Comparison of ENCODE assay signal across 33 mouse cellular contexts in the genomic region with DNA sequence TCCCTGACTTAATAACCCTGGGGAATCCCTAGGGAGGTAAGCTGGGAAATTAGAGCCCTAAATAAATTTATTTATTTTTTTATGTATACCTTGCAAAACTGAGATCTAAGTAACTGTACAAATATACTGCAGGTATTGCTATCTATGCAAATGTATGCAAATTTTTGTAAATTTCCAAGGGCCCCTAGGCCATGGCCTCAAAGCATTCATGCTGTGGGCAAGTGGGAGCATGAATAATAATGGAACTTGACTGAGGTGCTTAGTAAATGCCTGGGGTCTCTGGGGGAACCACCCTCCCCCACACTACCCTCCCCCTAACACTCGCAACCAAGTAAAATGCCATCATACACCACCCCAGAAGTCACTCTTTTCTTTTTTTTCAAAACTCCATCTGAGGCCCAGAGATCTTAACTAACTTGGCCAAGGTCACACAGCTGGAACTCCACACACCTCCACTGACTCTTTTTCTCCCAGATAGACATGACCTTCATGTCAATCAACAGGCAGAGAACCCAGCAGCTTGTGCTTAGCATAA. TPM values are rescaled to one million over a fixed set of nuclear protein-coding genes. Genes with fewer than 3 reads are reported as not detected.
DNase-seq lines count a peak whose midpoint lies in the region.
"Had no signal": no experiment of that assay in that cellular context is flagged by ENCODE, and none has a peak within 500 bp of the region (broad histone marks: within the 10 kb centered on the region; RNA-seq: fewer than 3 reads in every experiment).

No protein-coding gene starts in this region.

- peak; percentile 2 for DNase-seq in heart, adult 11 months
- DNase-seq in heart, postnatal 25 days (ENCODE audit: low spot score) = no peak
- DNase-seq in ES-CJ7 (ENCODE audit: low read depth, low spot score) (peak; percentile 85), R1 (ENCODE audit: low read depth, low spot score) (peak; percentile 80), ZHBTc4 (ENCODE audit: low read depth, low spot score) (peak; percentile 53)
- no peak for DNase-seq in yolk sac, embryonic 10.5 days (ENCODE audit: low spot score)
- DNase-seq in hindbrain, embryonic 10.5 days (ENCODE audit: low spot score) = no peak
- DNase-seq: adrenal gland, adult 2 months; adrenal gland, postnatal 10 days; adrenal gland, postnatal 25 days; B cell, adult 2 months; cerebellum, adult 11 months; cerebellum, adult 18-20 months; cerebellum, adult 8-10 months; cerebellum, adult 9-11 months; cerebellum, postnatal 14 days; cerebellum, postnatal 36 days; embryo, embryonic 11 days; forebrain, postnatal 0 days had no signal

- 52% methylated on average over 1 of the region's 1 CpGs for WGBS in hindbrain, embryonic 10.5 days

- no peaks in the 10 kb centered on the region for H3K9me3 ChIP-seq in hindbrain, embryonic 10.5 days
- H3K9me3 ChIP-seq: embryonic facial prominence, embryonic 13.5 days; embryonic facial prominence, embryonic 15.5 days; forebrain, embryonic 15.5 days had no signal

- no peaks in the 10 kb centered on the region for H3K36me3 ChIP-seq in hindbrain, embryonic 10.5 days
- H3K36me3 ChIP-seq: embryonic facial prominence, embryonic 13.5 days; embryonic facial prominence, embryonic 15.5 days; forebrain, embryonic 15.5 days; G1E had no signal

- H3K27ac ChIP-seq in hindbrain, embryonic 10.5 days = no peak overlapping the region
- H3K27ac ChIP-seq: embryonic facial prominence, embryonic 13.5 days; embryonic facial prominence, embryonic 15.5 days; forebrain, embryonic 13.5 days; forebrain, embryonic 15.5 days had no signal

- intact Hi-C loops in heart, postnatal 25 days (cut with DNase I) = no loop called here

- H3K4me1 ChIP-seq in hindbrain, embryonic 10.5 days (replicated peaks) = no peaks in the 10 kb centered on the region
- H3K4me1 ChIP-seq: embryonic facial prominence, embryonic 13.5 days; embryonic facial prominence, embryonic 15.5 days; forebrain, embryonic 13.5 days; forebrain, embryonic 15.5 days had no signal

- H3K27me3 ChIP-seq in hindbrain, embryonic 10.5 days (ENCODE audit: insufficient read depth, poor library complexity, severe bottlenecking) = no peaks in the 10 kb centered on the region
- H3K27me3 ChIP-seq: CH12.LX; embryonic facial prominence, embryonic 13.5 days; embryonic facial prominence, embryonic 15.5 days; forebrain, embryonic 13.5 days; forebrain, embryonic 15.5 days; Patski had no signal

- no peak overlapping the region for H3K4me3 ChIP-seq in hindbrain, embryonic 10.5 days
- H3K4me3 ChIP-seq: embryonic facial prominence, embryonic 13.5 days; embryonic facial prominence, embryonic 15.5 days; erythroblast, embryonic 14.5 days; forebrain, embryonic 13.5 days; forebrain, embryonic 15.5 days had no signal

RNA-seq across cellular contexts. Expression of gene 3110018I06Rik, which starts 40.0 kb away (rescaled TPM):
- total RNA-seq in heart, postnatal 25 days (2021) = not detected
- polyA plus RNA-seq in hindbrain, embryonic 10.5 days (2016; fragmentation: Nextera tagmentation; extraction: Ambion mirVana) = not detected in 2 replicates
- total RNA-seq: adrenal gland, adult 2 months; adrenal gland, postnatal 10 days; adrenal gland, postnatal 25 days; adrenal gland, postnatal 4 days; CH12.LX; common myeloid progenitor, adult 5-6 weeks; forebrain, postnatal 0 days; G1E had no signal
- polyA plus RNA-seq: adrenal gland, adult 2 months; brain, embryonic 14.5 days; CD4-positive, CD25-positive, alpha-beta regulatory T cell, adult 4 months; embryonic facial prominence, embryonic 11.5 days; embryonic facial prominence, embryonic 13.5 days; embryonic facial prominence, embryonic 15.5 days; erythroblast, embryonic 14.5 days; forebrain, embryonic 11.5 days; forebrain, embryonic 13.5 days; forebrain, embryonic 15.5 days; forebrain, postnatal 0 days; G1E; Patski had no signal

Comparison
In these comparisons a context has a peak if more than half of its experiments do, and no peak if none do; other contexts are left out.
1. DNase-seq: peak in heart, adult 11 months (single experiment), ES-CJ7 (single experiment), R1 (single experiment) and ZHBTc4 (single experiment); none in heart, postnatal 25 days (single experiment), yolk sac, embryonic 10.5 days (single experiment) and hindbrain, embryonic 10.5 days (single experiment).